Mouse (Mus musculus) heart, adult 2 months (tissue): ENCODE results near the gene Gm17581. TPM values are rescaled to one million over a fixed set of nuclear protein-coding genes. Genes with fewer than 3 reads are reported as not detected.
"Not testable (repeated sequence)": the region's sequence is repeated elsewhere in the genome, so short reads cannot be mapped to it uniquely, and the experiment has no call there.

Experiments used
- DNase-seq, 2 experiments: peaks; one replicate each; pipeline ENCODE4 v3.0.0; 2021
- H3K27ac ChIP-seq: fragments of 200-600 bp; 2 replicates; pipeline ENCODE4 v1.8.1; 2022
- H3K27me3 ChIP-seq: fragments of 200-500 bp; 2 replicates; pipeline ENCODE4 v1.6.1; 2012; ENCODE audit warnings: mild to moderate bottlenecking, low read length, inconsistent platforms, mixed read lengths; ENCODE audit not compliant: control insufficient read depth, insufficient read depth
- H3K36me3 ChIP-seq: fragments of 200-500 bp; 2 replicates; pipeline ENCODE4 v1.6.1; 2012; ENCODE audit warnings: low read length, inconsistent platforms; ENCODE audit not compliant: control insufficient read depth, insufficient read depth
- H3K4me1 ChIP-seq: fragments of 200-500 bp; 2 replicates; pipeline ENCODE4 v1.6.1; 2011; ENCODE audit warnings: low read length; ENCODE audit not compliant: control insufficient read depth, insufficient read depth
- H3K4me3 ChIP-seq: fragments of 200-600 bp; 2 replicates; pipeline ENCODE4 v1.8.1; 2022
- H3K79me2 ChIP-seq: fragments of 200-500 bp; replicated peaks from 2 replicates; pipeline ENCODE4 v1.6.1; 2012; ENCODE audit warnings: mild to moderate bottlenecking, inconsistent platforms, low read length, moderate library complexity, mixed read lengths; ENCODE audit not compliant: control insufficient read depth, insufficient read depth
- H3K9ac ChIP-seq: fragments of 200-500 bp; 2 replicates; pipeline ENCODE4 v1.6.1; 2012; ENCODE audit warnings: low read depth, mild to moderate bottlenecking, control low read depth, inconsistent platforms, low read length, mixed read lengths
- CTCF ChIP-seq: fragments of 200-600 bp; IDR thresholded peaks from 2 replicates; pipeline ENCODE4 v1.8.1; 2022; ENCODE audit warnings: antibody characterized with exemption, mild to moderate bottlenecking, moderate library complexity
- EP300 ChIP-seq: fragments of 200-500 bp; IDR thresholded peaks from 2 replicates; pipeline ENCODE4 v1.6.1; 2011; ENCODE audit warnings: low read depth, low read length, control low read depth; ENCODE audit not compliant: insufficient read depth
- POLR2A ChIP-seq: fragments of 200-500 bp; IDR thresholded peaks from 2 replicates; pipeline ENCODE4 v1.6.1; 2011; ENCODE audit warnings: mild to moderate bottlenecking, low read depth, low read length, control low read depth; ENCODE audit not compliant: insufficient read depth
- WGBS: fragments of 180-500 bp; shearing (Covaris S2); methylation state at CpG from one replicate; pipeline ENCODE4 v1.1.7; 2018; 5-methylcytosine and 5-hydroxymethylcytosine counted together
- intact Hi-C: fragments of 180-260 bp; cut with DNase I; formaldehyde crosslinking; loops from one replicate; pipeline ENCODE4 v1.15.1; 2025
- polyA plus RNA-seq: library from polyadenylated mRNA; depleted of rRNA; stranded (reverse); fragments of >200 nt; gene quantifications from 2 replicates; pipeline ENCODE4 v1.2.3, GENCODE M21; 2012
- total RNA-seq, 2 experiments: library from RNA; stranded (reverse); gene quantifications; 2 replicates each; pipeline ENCODE4 v1.2.3; 2021

Gene Gm17581
- total and polyA plus RNA-seq, 3 experiments: not detected

DNA sequence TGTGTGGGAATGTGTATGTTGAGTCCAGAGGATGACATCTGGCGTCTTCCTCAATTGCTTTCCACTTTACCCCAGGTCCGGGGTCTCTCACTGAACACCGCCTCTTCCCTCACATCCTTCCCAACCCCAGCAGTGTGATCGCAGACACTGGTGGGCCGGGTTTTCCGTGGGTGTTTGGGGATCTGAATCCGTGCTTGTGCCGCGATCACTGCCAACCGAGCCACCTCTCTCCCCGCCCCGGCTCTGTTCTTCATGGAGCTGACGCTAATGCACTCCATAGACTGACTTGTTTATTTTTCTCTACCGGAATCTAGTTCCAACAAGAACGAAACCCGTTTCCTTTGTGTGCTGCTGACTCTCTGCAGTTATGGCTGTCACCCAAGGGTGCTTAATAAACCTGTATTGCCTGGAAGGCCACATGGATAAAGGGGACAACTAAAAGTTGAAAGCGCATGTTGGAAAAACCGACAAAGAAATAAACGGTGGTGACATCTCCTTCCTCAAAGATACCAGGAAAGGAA is 34.2 kb downstream of the Gm17581 start:
- no peak overlapping the region for H3K4me3 ChIP-seq
- H3K27ac ChIP-seq: no peak overlapping the region
- DNase-seq: no peak
- intact Hi-C loops: no loop called here
- H3K36me3 ChIP-seq: no peaks in the 10 kb centered on the region
- no peaks in the 10 kb centered on the region for H3K27me3 ChIP-seq
- 86% methylated on average over 19 of the region's 19 CpGs for WGBS
- no peak overlapping the region for H3K9ac ChIP-seq
- TF ChIP-seq POLR2A (no peak), EP300 (no peak), CTCF (no peak)
- no peaks in the 10 kb centered on the region for H3K4me1 ChIP-seq
- no peaks in the 10 kb centered on the region for H3K79me2 ChIP-seq

DNA sequence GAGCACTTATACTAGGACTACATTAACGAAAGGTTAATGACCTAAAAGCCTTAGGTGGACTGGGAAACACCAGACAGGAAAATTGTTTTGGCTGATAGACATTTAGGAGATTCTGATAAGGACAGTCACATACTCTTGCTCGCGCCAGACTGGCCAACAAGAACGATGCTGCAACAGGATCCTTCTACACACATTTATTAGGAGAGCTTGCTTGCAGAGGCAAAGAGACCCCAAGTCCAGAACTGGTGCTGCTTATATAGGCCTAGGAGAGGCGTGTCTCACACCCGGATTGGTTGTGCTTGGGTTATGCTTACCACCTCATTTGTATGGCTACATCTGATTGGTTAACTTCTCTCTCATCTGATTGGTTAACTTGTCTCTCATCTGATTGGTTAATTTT is 37.2 kb downstream of the Gm17581 start:
- 83% methylated on average over 6 of the region's 6 CpGs for WGBS
- intact Hi-C loops: loop anchor here (10.0 kb wide), 1 partner anchor 246 kb away; the partner anchor contains the start of genes Gdf5 and Gm15557
- not testable (repeated sequence) for H3K9ac ChIP-seq, H3K36me3 ChIP-seq, H3K27me3 ChIP-seq, H3K4me1 ChIP-seq, H3K79me2 ChIP-seq, H3K4me3 ChIP-seq, H3K27ac ChIP-seq, DNase-seq

GRCm38 (mm10) chr2:155696851-155697250 is 38.8 kb downstream of the Gm17581 start:
- Histone ChIP-seq H3K79me2 (no peaks in the 10 kb centered on the region), H3K4me3 (no peak overlapping the region), H3K27ac (no peak overlapping the region), H3K36me3 (no peaks in the 10 kb centered on the region), H3K4me1 (no peaks in the 10 kb centered on the region; the same call in 1 of the 2 replicates), H3K9ac (no peak overlapping the region), H3K27me3 (no peaks in the 10 kb centered on the region)
- no peak for DNase-seq
- intact Hi-C loops: loop anchor here (1.0 to 10.0 kb wide), 3 partner anchors 24 to 248 kb away; partner anchors contain the start of genes Gdf5 and Gm15557
- TF ChIP-seq EP300: no peak
- no peak for TF ChIP-seq POLR2A
- no peak for TF ChIP-seq CTCF
- WGBS: 60% methylated on average over 7 of the region's 7 CpGs

GRCm38 (mm10) chr2:155696091-155696558 is 39.5 kb downstream of the Gm17581 start:
- H3K4me1 ChIP-seq: peaks cover 1% of the 10 kb centered on the region
- 18% methylated on average over 7 of the region's 7 CpGs for WGBS
- H3K4me3 ChIP-seq: no peak overlapping the region
- TF ChIP-seq CTCF (peak; percentile 99), POLR2A (no peak), EP300 (0 out of 2 replicates have a peak, but pooled peaks have one; percentile 58)
- H3K79me2 ChIP-seq: no peaks in the 10 kb centered on the region
- no peak overlapping the region for H3K9ac ChIP-seq
- no peaks in the 10 kb centered on the region for H3K27me3 ChIP-seq
- H3K27ac ChIP-seq: no peak overlapping the region
- intact Hi-C loops: loop anchor here (1.0 to 10.0 kb wide), 3 partner anchors 23 to 249 kb away; partner anchors contain the start of genes Gdf5 and Gm15557
- DNase-seq: peak; percentile 82 to 91
- 0 out of 2 replicates have a peak, but pooled peaks cover 2% of the 10 kb centered on the region for H3K36me3 ChIP-seq

DNA sequence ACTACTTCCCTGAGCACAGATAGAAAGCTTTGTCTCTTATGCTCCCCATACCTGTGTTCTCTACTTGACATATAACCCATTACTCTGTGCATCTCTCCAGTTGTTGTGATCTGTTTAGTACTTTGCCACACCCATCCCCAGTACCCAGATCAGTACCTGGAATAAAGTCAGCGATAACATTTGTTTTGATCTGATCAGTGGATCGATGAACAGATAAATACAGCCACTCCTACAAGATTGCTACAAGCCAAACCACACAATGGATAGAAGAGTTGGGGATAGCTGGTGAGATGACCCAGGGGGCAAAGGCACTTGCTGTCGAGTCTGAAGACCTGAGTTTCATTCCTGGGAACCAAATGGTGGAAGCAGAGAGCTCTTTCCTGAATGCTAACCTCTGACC is 40.4 kb downstream of the Gm17581 start:
- intact Hi-C loops: loop anchor here (10.0 kb wide), 1 partner anchor 249 kb away; the partner anchor contains the start of genes Gdf5 and Gm15557
- DNase-seq: no peak
- TF ChIP-seq CTCF: no peak
- TF ChIP-seq POLR2A: no peak
- no peak for TF ChIP-seq EP300
- H3K4me3 ChIP-seq: no peak overlapping the region
- H3K9ac ChIP-seq: no peak overlapping the region
- no peaks in the 10 kb centered on the region for H3K27me3 ChIP-seq
- peaks cover 4% of the 10 kb centered on the region for H3K4me1 ChIP-seq
- peaks cover 8% of the 10 kb centered on the region for H3K36me3 ChIP-seq
- 67% methylated on average over 3 of the region's 3 CpGs for WGBS
- no peak overlapping the region for H3K27ac ChIP-seq
- peaks cover 4% of the 10 kb centered on the region for H3K79me2 ChIP-seq

DNA sequence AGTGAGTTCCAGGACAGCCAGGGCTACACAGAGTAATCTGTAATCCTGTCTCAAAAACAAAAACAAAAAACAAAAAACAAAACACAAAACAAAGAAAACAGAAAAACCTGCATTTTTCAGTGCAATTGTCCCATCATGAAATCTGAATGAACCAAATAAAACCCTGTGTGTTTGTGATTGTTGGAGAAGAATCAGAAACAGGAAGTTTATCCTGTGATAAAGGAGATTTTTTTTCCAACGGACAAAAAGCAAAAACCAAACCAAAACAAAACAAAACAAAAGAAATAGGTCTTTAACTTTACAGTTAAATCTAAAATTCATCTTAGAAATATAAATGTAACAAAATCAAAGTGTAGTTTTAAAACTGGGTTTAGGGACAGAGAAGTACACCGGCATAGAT is 41.1 kb downstream of the Gm17581 start:
- WGBS: 45% methylated on average over 2 of the region's 2 CpGs
- no peak overlapping the region for H3K9ac ChIP-seq
- H3K4me3 ChIP-seq: no peak overlapping the region
- H3K36me3 ChIP-seq: peaks cover 11% of the 10 kb centered on the region
- no peak for DNase-seq
- no peak overlapping the region for H3K27ac ChIP-seq
- no peak for TF ChIP-seq CTCF
- TF ChIP-seq EP300: no peak
- no peak for TF ChIP-seq POLR2A
- no peaks in the 10 kb centered on the region for H3K27me3 ChIP-seq
- H3K79me2 ChIP-seq: peaks cover 5% of the 10 kb centered on the region
- intact Hi-C loops: loop anchor here (5.0 to 10.0 kb wide), 2 partner anchors 123 to 250 kb away; partner anchors contain the start of genes BC029722, Gdf5 and Gm15557
- H3K4me1 ChIP-seq: peaks cover 4% of the 10 kb centered on the region
